Mouse (Mus musculus): ENCODE measurements around the gene Wdr83os.

Gene Wdr83os

DNA sequence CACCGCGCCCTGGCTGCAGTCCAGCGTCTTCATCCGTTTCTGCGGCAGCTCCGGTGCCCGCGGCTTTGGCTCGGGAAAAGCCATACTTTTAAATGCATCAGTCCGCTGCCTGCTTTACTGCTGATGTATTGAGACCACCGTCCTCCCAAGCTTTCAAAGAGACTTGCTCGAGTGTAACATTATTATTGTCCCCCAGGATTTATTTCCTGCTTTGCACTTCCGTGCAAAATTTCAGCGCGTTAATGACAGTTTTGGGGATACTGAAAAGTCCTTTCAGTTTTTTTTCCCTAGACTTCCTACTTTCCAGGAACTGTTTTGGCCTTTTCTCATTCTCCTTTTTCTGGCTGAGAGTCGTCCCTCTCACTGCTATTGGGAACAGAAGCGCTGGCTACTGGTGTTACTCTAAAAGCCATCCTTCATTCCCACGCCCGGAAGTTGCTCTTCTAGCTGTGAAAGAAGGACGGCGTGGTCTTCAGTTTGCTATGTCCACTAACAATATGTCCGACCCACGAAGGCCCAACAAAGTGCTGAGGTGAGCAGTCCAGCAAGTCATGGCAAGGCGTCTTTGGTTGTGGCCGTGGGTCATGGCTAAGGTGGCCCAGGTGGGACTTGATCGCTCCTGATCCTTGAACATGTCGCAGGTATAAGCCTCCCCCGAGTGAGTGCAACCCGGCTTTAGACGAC is at the start of gene Wdr83os:
Gene Wdr83os (plus strand): TSS at position 209 of the 684 bp plus-strand sequence.
- peak; percentile 61 to 75 for DNase-seq

DNA sequence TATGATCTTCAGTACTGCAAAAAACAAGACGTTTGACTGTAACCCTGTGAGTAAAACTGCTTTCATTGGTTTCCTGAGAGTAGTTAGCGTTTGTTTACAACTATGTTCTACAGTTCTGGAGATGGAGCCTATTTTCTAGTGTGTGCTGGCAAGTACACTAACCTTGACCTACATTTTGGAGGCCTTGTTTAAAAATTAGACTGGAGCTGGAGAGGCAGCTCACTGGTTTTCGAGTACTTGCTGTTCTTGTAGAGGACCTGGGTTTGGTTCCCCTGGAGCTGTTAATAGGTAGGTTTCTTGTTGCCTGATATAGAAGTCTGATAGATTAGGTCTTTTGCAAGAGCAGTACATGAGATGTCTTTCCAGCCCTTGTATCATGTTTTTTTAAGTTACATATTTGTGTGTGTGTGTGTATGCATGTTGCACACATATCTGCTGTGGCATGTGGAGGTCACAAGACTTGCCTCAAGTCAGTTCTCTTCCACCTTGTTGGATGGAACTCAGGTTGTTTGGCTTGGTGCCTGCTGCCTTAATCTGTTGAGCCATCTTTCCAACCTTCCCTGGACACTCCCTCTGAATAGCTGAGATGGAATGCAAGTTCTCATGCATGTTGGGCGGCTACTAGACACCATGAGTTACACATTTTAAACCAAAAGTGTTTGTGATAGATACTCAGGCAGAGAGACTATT is 47.8 kb upstream of the Wdr83os start:
- DNase-seq, result peak in 1 of 2 experiments; percentile 13

- peak in 1 of 2 experiments; percentile 23 for DNase-seq
These were observed 46.7 kb upstream of the Wdr83os start for GRCm38 (mm10) chr8:85033867-85034266.

DNA sequence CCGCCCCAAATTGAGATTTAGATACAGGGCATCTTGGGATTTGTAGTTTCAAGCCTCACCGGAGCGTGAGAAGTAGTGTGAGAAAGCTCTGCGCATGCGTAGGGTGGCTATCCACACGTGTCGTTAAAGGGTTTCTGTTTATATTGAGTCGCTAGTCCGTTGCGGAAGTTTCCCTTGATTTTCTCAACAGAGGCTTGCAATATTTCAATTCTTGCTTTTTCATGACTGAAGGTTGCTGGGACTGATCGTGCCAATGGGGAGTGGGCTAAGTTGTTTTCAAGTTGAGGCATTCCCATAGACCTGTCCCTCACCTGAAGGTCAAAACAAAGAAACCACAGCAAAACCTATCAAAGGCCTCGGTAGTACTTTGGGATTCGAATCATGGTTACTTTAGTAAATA is 45.8 kb upstream of the Wdr83os start:
- peak; percentile 81 to 85 for DNase-seq

DNA sequence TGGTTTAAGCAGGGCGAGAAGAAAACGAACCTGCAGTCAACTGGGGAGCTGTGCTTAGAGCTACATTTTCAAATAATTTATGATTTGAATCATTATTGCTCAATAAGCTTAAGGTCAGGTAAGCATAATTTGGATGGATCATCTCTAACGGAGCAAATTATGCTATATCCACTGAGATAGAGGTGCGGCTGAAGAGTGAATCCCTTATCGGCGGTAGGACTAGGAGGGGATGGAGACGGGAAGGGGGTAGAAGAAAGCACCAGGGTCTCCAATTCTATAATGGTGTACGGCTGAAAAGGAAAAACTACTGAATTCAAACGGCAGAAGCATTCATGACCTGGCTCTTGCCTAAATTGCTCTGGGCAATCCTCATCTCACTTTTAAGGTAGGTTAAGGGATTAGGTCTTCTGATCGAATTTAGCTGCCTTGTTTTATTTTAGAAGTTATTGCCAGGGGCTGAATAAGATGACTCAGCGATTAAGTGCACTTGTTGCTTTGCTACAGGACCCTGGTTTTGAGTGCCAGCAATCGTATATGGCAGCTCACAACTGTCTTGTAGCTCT is 45.3 kb upstream of the Wdr83os start:
- no peak for DNase-seq

DNA sequence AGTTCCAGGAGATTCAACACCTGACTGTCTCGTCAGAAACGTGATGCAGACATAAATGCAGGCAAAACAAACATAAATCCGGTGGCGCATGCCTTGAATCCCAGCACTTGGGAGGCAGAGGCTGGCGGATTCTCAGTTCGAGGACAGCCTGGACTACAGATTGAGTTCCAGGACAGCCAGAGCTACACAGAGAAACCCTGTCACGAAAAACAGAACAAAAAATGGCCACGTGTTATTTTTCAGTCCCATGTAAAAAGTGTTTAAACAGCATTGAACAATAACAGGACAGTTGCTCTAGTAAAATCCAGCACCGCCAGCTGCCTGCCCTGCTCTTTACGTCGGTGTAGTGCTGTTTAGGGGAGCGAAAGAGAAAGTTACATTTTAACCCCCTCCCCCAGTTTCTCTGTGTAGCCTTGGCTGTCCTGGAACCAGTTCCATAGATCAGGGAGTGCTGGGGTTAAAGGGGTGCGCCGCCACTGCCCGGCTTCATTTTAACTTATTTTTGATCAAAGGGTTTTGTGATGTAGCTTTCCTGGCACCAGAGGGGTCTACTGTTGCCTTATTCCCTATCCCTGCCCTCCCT is 44.7 kb upstream of the Wdr83os start:
- DNase-seq, result peak; percentile 37 to 46

DNA sequence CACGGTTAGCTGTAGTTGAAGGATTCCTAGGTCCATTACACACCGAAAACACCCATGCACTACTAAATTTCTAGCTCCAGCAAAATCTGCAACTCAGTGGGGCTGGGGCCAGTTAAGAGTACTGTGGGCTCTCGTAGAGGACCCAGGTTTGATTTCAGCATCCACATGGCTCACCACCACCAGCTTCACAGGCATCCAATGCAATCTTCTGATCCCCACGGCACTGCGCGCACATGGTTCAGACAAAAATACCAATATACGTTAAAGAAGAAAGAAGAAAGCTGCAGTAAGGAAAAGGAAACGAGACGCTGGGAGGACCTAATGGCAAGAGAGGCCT is 44.2 kb upstream of the Wdr83os start:
- no peak for DNase-seq

DNA sequence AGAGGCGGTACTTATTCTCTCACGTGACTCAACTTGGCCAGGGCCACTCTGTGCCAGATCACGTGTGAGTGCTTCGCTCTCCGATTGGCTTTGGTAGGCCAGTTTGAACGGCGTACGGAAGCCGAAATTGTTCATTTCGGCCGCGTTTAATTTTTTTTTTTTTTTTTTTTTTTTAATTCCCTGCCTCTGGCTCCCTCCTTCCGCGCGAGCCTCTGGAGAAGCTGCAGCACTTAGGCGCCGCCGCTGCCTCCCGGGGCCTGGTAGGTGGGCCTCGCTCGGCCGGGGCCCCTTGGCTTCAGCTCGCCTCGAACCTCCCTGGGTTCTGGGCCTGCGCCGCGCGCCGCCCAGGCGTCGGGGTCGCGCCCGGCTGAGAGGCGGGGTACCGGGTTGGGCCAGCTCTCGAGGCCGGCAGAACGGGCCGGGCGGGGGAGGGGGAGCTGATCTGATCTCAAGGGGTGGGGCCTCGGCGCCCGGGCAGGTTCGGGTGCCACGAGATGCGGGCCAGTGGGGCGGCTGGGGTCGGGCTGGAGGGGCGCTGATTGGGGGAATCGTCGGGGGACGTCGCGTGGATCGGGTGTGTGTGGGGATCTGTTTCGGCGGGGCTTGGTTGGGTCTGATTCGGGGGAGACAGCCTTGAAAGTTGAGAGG is 43.7 kb upstream of the Wdr83os start, which contains the start of gene Tnpo2:
Gene Tnpo2 (plus strand): TSS at position 198 of the 648 bp plus-strand sequence.
- DNase-seq, result peak; percentile 90 to 95

GRCm38 (mm10) chr8:85037366-85037680 is 43.2 kb upstream of the Wdr83os start:
- no peak for DNase-seq

DNA sequence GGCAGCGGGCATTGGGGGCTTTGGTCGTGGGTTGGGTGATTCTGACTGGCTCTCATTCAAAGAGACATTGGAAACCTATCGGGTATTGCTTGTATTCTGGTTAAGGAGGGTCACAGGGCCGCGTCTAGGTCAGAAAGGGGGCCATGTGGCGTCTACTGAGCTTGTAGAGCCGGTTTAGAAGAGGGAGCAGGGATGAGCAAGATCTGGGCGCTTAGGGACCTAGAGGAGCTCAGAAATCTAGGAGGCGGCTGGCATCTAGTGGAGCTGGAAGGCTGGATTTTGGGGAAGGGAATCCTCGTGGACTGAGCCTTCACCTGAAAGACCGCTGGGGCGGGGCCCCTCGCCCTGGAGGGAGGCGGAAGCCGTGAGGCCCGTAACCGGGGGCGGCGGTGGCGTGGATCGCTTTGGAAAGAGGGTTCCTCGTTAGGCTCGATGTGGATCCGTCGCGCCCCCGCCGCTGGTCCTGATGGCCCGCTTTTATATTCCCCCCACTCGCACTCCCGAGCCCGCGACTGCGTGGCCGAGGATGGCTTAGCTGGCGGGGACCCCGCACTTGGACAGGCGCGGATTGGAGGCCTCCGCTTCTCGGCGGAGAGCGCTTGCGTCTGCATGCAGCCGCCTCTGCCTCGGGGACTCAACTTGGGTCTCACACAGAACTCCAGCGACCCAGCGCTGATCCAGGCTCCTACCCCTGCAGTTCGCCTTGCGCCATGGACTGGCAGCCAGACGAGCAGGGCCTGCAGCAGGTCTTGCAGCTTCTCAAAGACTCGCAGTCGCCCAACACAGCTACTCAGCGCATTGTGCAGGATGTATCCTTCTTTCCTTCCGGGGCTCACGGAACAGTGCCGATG is 42.6 kb upstream of the Wdr83os start:
- DNase-seq, result peak; percentile 61 to 62

GRCm38 (mm10) chr8:85043619-85044018 is 36.9 kb upstream of the Wdr83os start:
- no peak for DNase-seq

DNA sequence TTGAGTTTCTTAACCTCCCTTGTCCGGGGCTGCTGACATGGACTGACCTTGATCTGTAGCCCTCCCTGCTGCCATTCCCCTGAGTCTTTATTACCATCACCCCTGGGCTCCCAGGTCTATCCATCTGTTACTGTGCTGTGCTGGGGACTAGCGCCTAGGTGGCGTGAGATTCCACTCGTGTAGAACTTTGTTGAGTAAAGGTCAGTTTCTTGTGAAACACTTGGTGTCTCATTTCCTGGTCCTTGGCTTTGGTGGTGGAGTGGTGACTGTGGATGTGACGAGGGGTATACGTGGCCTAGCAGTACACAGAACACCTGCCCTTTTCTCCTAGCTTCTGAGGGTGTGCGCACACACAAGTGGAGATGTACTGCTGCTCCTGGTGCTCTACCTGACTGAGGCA is 23.2 kb upstream of the Wdr83os start:
- no peak for DNase-seq

- DNase-seq, result peak; percentile 88 to 90
These were observed 20.5 kb upstream of the Wdr83os start, which contains the start of gene Fbxw9 for GRCm38 (mm10) chr8:85059879-85060616. Gene Fbxw9, plus strand, starts transcription at chr8:85060055.

- DNase-seq, result no peak
These were observed 17.9 kb upstream of the Wdr83os start for GRCm38 (mm10) chr8:85062603-85063002.

- DNase-seq, result no peak
These were observed 15.3 kb upstream of the Wdr83os start for GRCm38 (mm10) chr8:85065213-85065612.

GRCm38 (mm10) chr8:85067155-85067554 is 13.4 kb upstream of the Wdr83os start:
- DNase-seq, result no peak

- no peak for DNase-seq
These were observed 12.6 kb upstream of the Wdr83os start, which contains the start of gene Gm5741 for GRCm38 (mm10) chr8:85067982-85068381. Gene Gm5741, minus strand, starts transcription at chr8:85067982.

- no peak for DNase-seq
These were observed 9.5 kb upstream of the Wdr83os start for GRCm38 (mm10) chr8:85071041-85071440.

- DNase-seq, result peak; percentile 93
These were observed 8.8 kb upstream of the Wdr83os start, which contains the start of gene Dhps for GRCm38 (mm10) chr8:85071514-85072281. Gene Dhps, plus strand, starts transcription at chr8:85071757.

DNA sequence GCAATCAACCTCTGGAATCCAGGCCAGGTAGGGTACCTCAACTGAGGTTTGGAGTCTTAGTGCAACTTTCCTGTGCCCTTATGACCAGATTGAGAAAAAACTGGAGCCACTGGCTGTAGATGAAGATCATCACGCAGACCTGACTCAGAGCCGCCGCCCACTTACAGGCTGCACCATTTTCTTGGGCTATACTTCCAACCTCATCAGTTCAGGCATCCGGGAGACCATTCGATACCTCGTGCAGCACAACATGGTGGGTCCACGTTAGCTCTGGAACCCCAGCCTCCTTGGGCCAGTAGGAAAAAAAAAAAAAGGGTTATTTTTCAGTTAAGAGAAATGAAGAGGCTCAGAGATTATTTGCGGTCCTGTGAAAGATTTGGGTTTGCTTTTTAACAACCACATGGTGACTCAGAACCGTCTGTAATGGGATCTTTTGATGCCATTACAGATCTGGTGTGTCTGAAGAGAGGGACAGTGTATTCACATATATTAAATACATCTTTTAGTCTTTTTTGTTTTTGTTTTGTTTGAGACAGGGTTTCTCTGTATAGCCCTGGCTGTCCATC is 8.1 kb upstream of the Wdr83os start:
- no peak for DNase-seq
